Mouse (Mus musculus): ENCODE measurements around the gene Tbcd. TPM values are rescaled to one million over a fixed set of nuclear protein-coding genes. Genes with fewer than 3 reads are reported as not detected.

The Tbcd gene
- polyA plus RNA-seq, 1 experiment from 2014 or later, result 21.2 TPM

DNA sequence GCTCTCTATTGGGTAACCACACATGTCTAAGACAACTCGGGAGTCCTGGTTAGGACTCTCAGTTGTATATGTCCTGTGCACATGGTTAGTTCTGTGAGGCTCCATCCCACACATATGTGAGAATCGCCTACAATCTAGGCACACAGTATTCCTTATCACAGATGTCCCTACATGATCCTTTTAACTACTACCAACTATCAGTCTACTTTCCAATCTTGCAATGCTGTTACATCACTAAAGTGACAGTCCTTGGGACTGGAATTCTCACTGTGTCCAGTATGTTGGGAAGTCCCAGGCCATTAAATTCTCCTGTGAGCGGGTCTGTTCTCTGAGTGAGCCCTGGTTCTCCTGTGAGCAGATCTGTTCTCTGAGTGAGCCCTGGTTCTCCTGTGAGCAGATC is 101.7 kb downstream of the Tbcd start:
- WGBS (ENCODE audit: insufficient replicate concordance), result 79% methylated on average over 3 of the region's 3 CpGs
- DNase-seq (no peak), ATAC-seq (no peak)
- H3K27ac ChIP-seq (ENCODE audit: low read depth), result no peak overlapping the region
- H3K4me2 ChIP-seq (ENCODE audit: low read depth, low read length), result no peak overlapping the region
- H3K4me3 ChIP-seq (ENCODE audit: low read depth, low read length), result no peak overlapping the region
- H3K9ac ChIP-seq (replicated peaks), result no peak overlapping the region
- H3K4me1 ChIP-seq (ENCODE audit: insufficient read depth), result peaks cover 28% of the 10 kb centered on the region
- no peaks in the 10 kb centered on the region for H3K27me3 ChIP-seq (ENCODE audit: insufficient read depth, low read length)
- H3K36me3 ChIP-seq (replicated peaks; ENCODE audit: insufficient read depth, low read length), result no peaks in the 10 kb centered on the region
- TF ChIP-seq CTCF (IDR thresholded peaks at IDR 0.05; ENCODE audit: low read depth) (no peak), EP300 (IDR thresholded peaks at IDR 0.05; ENCODE audit: low read depth) (no peak)
- H3K9me3 ChIP-seq (ENCODE audit: low read length), result no peaks in the 10 kb centered on the region

DNA sequence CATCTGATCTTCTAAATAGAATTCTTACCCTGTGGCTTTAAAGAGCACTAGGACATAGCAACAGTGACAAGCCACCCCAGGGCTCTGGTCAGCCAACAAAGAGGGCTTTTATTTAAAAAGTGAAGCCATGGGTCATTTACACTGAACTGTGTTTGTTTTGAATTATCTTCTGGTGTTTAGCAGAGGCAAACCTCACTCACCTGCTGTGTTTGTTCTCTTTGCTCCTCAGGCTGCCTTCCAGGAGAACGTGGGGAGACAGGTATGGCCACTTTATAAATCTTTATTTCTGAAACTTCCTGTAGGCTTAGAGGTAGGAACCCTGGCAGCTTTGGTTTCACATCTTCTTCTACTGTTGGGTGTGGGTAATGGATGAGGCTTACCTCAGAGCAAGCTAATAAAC is 105.0 kb downstream of the Tbcd start:
- ATAC-seq (no peak), DNase-seq (no peak)
- Histone ChIP-seq H3K27me3 (ENCODE audit: insufficient read depth, low read length) (no peaks in the 10 kb centered on the region), H3K4me3 (ENCODE audit: low read depth, low read length) (no peak overlapping the region), H3K4me1 (ENCODE audit: insufficient read depth) (peaks cover 11% of the 10 kb centered on the region), H3K9ac (replicated peaks) (no peak overlapping the region), H3K9me3 (ENCODE audit: low read length) (no peaks in the 10 kb centered on the region), H3K27ac (ENCODE audit: low read depth) (no peak overlapping the region), H3K4me2 (ENCODE audit: low read depth, low read length) (no peak overlapping the region), H3K36me3 (replicated peaks; ENCODE audit: insufficient read depth, low read length) (no peaks in the 10 kb centered on the region)
- 71% methylated on average over 1 of the region's 1 CpGs for WGBS (ENCODE audit: insufficient replicate concordance)
- TF ChIP-seq CTCF (IDR thresholded peaks at IDR 0.05; ENCODE audit: low read depth), result no peak
- TF ChIP-seq EP300 (IDR thresholded peaks at IDR 0.05; ENCODE audit: low read depth), result no peak

DNA sequence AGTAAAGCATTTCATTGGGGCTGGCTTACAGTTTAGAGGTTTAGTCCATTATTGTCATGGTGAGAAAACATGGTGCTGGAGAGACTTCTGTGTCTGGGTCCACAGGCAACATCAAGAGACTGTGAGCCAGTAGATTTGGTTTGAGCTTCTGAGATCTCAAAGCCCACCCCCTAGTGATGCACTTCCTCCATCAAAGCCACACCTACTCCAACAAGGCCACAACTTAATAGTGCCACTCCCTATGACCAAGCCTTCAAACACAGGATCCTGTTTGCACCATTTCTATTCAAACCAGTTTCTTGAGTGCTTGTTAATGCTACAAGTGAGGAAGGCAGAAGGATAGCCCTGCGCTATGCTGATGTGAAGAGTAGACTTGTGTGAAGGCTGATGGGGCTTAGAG is 106.2 kb downstream of the Tbcd start:
- Histone ChIP-seq H3K27me3 (ENCODE audit: insufficient read depth, low read length) (no peaks in the 10 kb centered on the region), H3K27ac (ENCODE audit: low read depth) (no peak overlapping the region), H3K4me3 (ENCODE audit: low read depth, low read length) (no peak overlapping the region), H3K4me1 (ENCODE audit: insufficient read depth) (peaks cover 11% of the 10 kb centered on the region), H3K4me2 (ENCODE audit: low read depth, low read length) (no peak overlapping the region), H3K9me3 (ENCODE audit: low read length) (no peaks in the 10 kb centered on the region), H3K36me3 (replicated peaks; ENCODE audit: insufficient read depth, low read length) (0 out of 2 replicates have a peak, but pooled peaks cover 3% of the 10 kb centered on the region), H3K9ac (replicated peaks) (no peak overlapping the region)
- ATAC-seq (no peak), DNase-seq (no peak)
- no peak for TF ChIP-seq CTCF (IDR thresholded peaks at IDR 0.05; ENCODE audit: low read depth)
- TF ChIP-seq EP300 (IDR thresholded peaks at IDR 0.05; ENCODE audit: low read depth), result no peak
- 100% methylated on average over 1 of the region's 1 CpGs for whole genome bisulfite sequencing (ENCODE audit: insufficient replicate concordance)

DNA sequence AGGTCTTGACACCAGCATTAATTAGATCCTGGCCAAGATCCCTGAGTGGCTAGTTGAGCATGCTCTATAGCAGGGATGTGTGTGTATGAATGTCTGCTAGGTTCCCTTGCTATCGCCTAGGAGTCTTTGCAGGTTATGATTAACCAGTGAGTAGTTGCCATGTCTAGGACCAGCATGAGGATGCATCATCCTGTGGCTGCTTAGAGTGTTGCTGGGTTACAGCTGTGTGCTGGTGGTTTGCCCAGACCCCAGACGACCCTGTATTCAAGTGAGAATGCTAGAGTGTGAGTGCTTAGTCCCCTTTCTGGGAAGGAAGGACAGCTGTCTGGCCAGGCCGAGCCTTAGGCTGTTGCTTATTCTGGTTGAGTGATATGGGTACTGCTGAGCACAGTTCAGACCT is 106.8 kb downstream of the Tbcd start:
- Histone ChIP-seq H3K4me3 (ENCODE audit: low read depth, low read length) (no peak overlapping the region), H3K9ac (replicated peaks) (no peak overlapping the region), H3K27ac (ENCODE audit: low read depth) (no peak overlapping the region), H3K27me3 (ENCODE audit: insufficient read depth, low read length) (no peaks in the 10 kb centered on the region), H3K9me3 (ENCODE audit: low read length) (no peaks in the 10 kb centered on the region), H3K4me1 (ENCODE audit: insufficient read depth) (peaks cover 11% of the 10 kb centered on the region), H3K4me2 (ENCODE audit: low read depth, low read length) (no peak overlapping the region), H3K36me3 (replicated peaks; ENCODE audit: insufficient read depth, low read length) (0 out of 2 replicates have a peak, but pooled peaks cover 3% of the 10 kb centered on the region)
- no peak for ATAC-seq
- no peak for TF ChIP-seq EP300 (IDR thresholded peaks at IDR 0.05; ENCODE audit: low read depth)
- no peak for TF ChIP-seq CTCF (IDR thresholded peaks at IDR 0.05; ENCODE audit: low read depth)
- 66% methylated on average over 3 of the region's 3 CpGs for WGBS (ENCODE audit: insufficient replicate concordance)
- no peak for DNase-seq

DNA sequence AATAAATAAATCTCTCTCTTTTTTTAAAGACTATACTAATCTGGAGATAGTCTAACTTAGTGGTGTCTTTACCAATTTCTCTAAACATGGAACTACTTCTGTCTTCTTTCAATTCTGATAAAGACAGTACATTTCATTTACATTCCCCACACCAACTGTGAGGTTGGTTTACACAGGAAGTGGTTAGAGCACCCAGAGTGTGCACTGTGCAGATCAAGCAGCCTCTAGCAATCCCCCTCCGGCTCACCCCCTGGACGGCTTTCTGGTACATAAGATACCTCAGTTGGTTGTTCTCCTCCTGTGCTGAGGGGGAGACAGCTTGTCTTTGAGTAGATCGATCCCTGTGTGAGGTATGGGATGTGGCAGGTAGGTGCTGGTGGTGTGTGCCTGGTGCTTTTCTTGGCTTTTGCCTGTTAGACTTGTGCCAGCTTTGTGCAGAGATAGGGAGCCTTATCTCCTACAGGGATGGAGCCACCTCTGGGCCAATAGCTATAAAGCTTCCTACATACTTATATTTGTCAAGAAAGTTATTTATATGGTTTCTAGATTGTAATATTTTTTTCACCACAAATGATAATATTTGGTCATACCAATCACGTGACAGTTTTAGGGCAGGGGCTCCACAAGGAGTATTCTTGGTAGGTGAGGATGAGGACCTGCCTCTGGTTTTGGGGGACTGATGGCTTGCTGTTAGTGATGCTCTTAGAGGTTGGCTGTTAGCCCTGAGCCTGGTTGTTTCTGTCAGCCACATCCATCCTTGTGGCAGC is 108.0 kb downstream of the Tbcd start:
- TF ChIP-seq CTCF (IDR thresholded peaks at IDR 0.05; ENCODE audit: low read depth) (no peak), EP300 (IDR thresholded peaks at IDR 0.05; ENCODE audit: low read depth) (peak; percentile 61; the same call in 1 of the 2 replicates)
- H3K9ac ChIP-seq (replicated peaks), result no peak overlapping the region
- H3K4me3 ChIP-seq (ENCODE audit: low read depth, low read length), result no peak overlapping the region
- ATAC-seq (peak; percentile 75), DNase-seq (no peak)
- peaks cover 5% of the 10 kb centered on the region; the same call in 1 of the 2 replicates for H3K36me3 ChIP-seq (replicated peaks; ENCODE audit: insufficient read depth, low read length)
- 32% methylated on average over 4 of the region's 4 CpGs for WGBS (ENCODE audit: insufficient replicate concordance)
- no peaks in the 10 kb centered on the region for H3K27me3 ChIP-seq (ENCODE audit: insufficient read depth, low read length)
- H3K9me3 ChIP-seq (ENCODE audit: low read length), result no peaks in the 10 kb centered on the region
- H3K27ac ChIP-seq (ENCODE audit: low read depth), result no peak overlapping the region
- H3K4me2 ChIP-seq (ENCODE audit: low read depth, low read length), result no peak overlapping the region
- H3K4me1 ChIP-seq (ENCODE audit: insufficient read depth), result peaks cover 11% of the 10 kb centered on the region

DNA sequence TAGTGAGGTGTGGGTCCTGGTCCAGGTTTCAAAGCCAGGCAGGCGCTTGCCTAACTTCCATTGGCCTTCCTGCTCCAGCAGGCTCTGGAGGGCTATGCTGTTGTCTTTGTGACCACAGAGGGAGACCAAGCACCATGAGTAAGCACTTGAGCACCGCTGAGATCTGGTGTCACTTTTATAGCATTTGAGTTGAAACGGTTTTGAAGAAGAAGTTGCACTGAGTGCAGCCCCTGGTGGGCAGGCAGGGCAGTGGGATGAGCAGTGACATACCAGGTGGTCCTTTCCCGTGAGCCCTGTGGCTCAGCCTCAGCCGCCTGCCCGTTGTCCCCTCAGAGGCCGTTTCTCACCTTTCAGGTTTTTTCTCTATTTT is 108.5 kb downstream of the Tbcd start:
- Histone ChIP-seq H3K36me3 (replicated peaks; ENCODE audit: insufficient read depth, low read length) (peaks cover 8% of the 10 kb centered on the region; the same call in 1 of the 2 replicates), H3K4me2 (ENCODE audit: low read depth, low read length) (no peak overlapping the region), H3K9me3 (ENCODE audit: low read length) (no peaks in the 10 kb centered on the region), H3K4me3 (ENCODE audit: low read depth, low read length) (no peak overlapping the region), H3K27ac (ENCODE audit: low read depth) (no peak overlapping the region), H3K9ac (replicated peaks) (no peak overlapping the region), H3K4me1 (ENCODE audit: insufficient read depth) (peaks cover 11% of the 10 kb centered on the region), H3K27me3 (ENCODE audit: insufficient read depth, low read length) (no peaks in the 10 kb centered on the region)
- peak; percentile 46 for ATAC-seq
- 40% methylated on average over 7 of the region's 7 CpGs for WGBS (ENCODE audit: insufficient replicate concordance)
- TF ChIP-seq CTCF (IDR thresholded peaks at IDR 0.05; ENCODE audit: low read depth), result peak; percentile 45
- TF ChIP-seq EP300 (IDR thresholded peaks at IDR 0.05; ENCODE audit: low read depth), result no peak
- DNase-seq, result no peak

All from liver, postnatal 0 days (tissue).